18 mouse cellular contexts compared by ENCODE assay signal in the genomic region with DNA sequence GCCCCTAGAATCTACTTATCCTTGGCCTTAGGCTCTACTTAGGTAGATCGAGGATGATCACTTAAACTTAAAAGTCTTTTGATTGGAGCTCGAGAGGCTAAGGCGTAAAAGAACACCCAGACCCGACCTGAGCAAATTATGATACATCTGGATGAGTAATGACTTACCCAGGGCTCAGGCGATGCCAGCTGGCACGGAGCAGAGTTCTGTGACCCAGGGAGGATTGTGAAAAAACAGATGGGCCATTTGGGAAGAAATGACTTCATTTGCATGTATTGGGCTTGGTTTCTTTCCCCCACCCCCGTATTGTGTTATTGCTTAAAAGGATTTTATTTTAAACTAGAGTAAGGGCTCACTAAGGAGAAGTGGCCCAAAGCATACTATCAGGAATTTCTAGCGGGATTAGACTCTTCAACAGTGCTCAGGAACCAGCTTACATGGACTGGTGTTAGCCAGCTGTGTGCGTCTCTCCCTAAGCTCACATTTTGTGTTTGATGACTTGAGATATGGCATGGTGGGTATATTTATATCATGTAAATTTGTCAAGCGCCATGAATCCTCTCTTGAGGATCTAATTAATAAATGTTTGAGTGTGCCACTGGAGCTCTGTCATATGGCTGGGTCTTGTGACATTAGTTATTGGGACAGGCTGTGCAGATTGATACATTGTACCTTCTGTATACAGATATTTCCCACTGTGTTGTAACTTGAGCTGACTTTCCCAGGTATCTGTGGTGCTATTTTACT.
A peak's percentile ranks its signal among the peaks of the same experiment; 100 is the strongest.
DNase-seq lines count a peak whose midpoint lies in the region; ATAC-seq and TF ChIP-seq lines count a peak whose summit lies in the region.
"Had no signal": no experiment of that assay in that cellular context is flagged by ENCODE, and none has a peak within 500 bp of the region (broad histone marks: within the 10 kb centered on the region; RNA-seq: fewer than 3 reads in every experiment).

No protein-coding gene starts in this region.

- no peak for TF ChIP-seq CTCF in forebrain, postnatal 0 days (IDR thresholded peaks at IDR 0.05; ENCODE audit: low read depth)
- no peak for TF ChIP-seq CTCF in midbrain, postnatal 0 days (IDR thresholded peaks at IDR 0.05)
- TF ChIP-seq CTCF in brain, embryonic 14.5 days (IDR thresholded peaks at IDR 0.05; ENCODE audit: borderline replicate concordance, extremely low read depth, insufficient read depth, insufficient read length) = no peak

- DNase-seq in forebrain, postnatal 0 days = no peak
- DNase-seq in midbrain, postnatal 0 days (ENCODE audit: low spot score) = peak; percentile 14
- DNase-seq in midbrain, embryonic 10.5 days (ENCODE audit: low spot score) = no peak
- peak; percentile 41 for DNase-seq in brain, embryonic 14.5 days (ENCODE audit: low read depth)
- no peak for DNase-seq in urinary bladder, postnatal 10 days (ENCODE audit: low spot score)
- no peak for DNase-seq in liver, embryonic 11.5 days (ENCODE audit: low spot score)
- DNase-seq: cerebellum, adult 18-20 months; kidney, adult 18-20 months; kidney, postnatal 36 days; right cerebral cortex, postnatal 14 days; thymus, postnatal 36 days had no signal

- H3K9me3 ChIP-seq in forebrain, embryonic 16.5 days (ENCODE audit: control insufficient read depth, low read length) = no peaks in the 10 kb centered on the region
- H3K9me3 ChIP-seq in forebrain, postnatal 0 days (ENCODE audit: low read length) = no peaks in the 10 kb centered on the region
- no peaks in the 10 kb centered on the region for H3K9me3 ChIP-seq in midbrain, postnatal 0 days (ENCODE audit: low read length)
- H3K9me3 ChIP-seq in midbrain, embryonic 10.5 days (replicated peaks) = peaks cover 3% of the 10 kb centered on the region; the same call in 1 of the 2 replicates
- no peaks in the 10 kb centered on the region for H3K9me3 ChIP-seq in neural tube, embryonic 15.5 days (replicated peaks)
- H3K9me3 ChIP-seq in liver, embryonic 11.5 days (ENCODE audit: control insufficient read depth, low read length) = no peaks in the 10 kb centered on the region
- H3K9me3 ChIP-seq: embryonic facial prominence, embryonic 13.5 days; forebrain, embryonic 10.5 days; heart, embryonic 13.5 days; lung, embryonic 15.5 days; midbrain, embryonic 15.5 days had no signal

- no peaks in the 10 kb centered on the region for H3K4me1 ChIP-seq in forebrain, embryonic 16.5 days (replicated peaks; ENCODE audit: control insufficient read depth, insufficient read depth, low read length)
- H3K4me1 ChIP-seq in forebrain, postnatal 0 days (ENCODE audit: insufficient read depth) = no peaks in the 10 kb centered on the region
- no peaks in the 10 kb centered on the region for H3K4me1 ChIP-seq in midbrain, postnatal 0 days (ENCODE audit: insufficient read depth, low read length)
- H3K4me1 ChIP-seq in midbrain, embryonic 10.5 days = no peaks in the 10 kb centered on the region
- H3K4me1 ChIP-seq in neural tube, embryonic 15.5 days = 0 out of 2 replicates have a peak, but pooled peaks cover 4% of the 10 kb centered on the region
- no peaks in the 10 kb centered on the region for H3K4me1 ChIP-seq in liver, embryonic 11.5 days (replicated peaks; ENCODE audit: control insufficient read depth, insufficient read depth, low read length)
- H3K4me1 ChIP-seq: embryonic facial prominence, embryonic 13.5 days; forebrain, embryonic 10.5 days; heart, embryonic 13.5 days; lung, embryonic 15.5 days; midbrain, embryonic 15.5 days had no signal

- H3K27me3 ChIP-seq in forebrain, embryonic 16.5 days (replicated peaks; ENCODE audit: control insufficient read depth, insufficient read depth, low read length) = no peaks in the 10 kb centered on the region
- H3K27me3 ChIP-seq in forebrain, postnatal 0 days (ENCODE audit: insufficient read depth, low read length) = no peaks in the 10 kb centered on the region
- no peaks in the 10 kb centered on the region for H3K27me3 ChIP-seq in midbrain, postnatal 0 days (ENCODE audit: insufficient read depth, low read length)
- H3K27me3 ChIP-seq in midbrain, embryonic 10.5 days (ENCODE audit: low read depth, poor library complexity, severe bottlenecking) = no peaks in the 10 kb centered on the region
- no peaks in the 10 kb centered on the region for H3K27me3 ChIP-seq in neural tube, embryonic 15.5 days (replicated peaks)
- H3K27me3 ChIP-seq in liver, embryonic 11.5 days (replicated peaks; ENCODE audit: control insufficient read depth, insufficient read depth, low read length) = no peaks in the 10 kb centered on the region
- H3K27me3 ChIP-seq: embryonic facial prominence, embryonic 13.5 days; heart, embryonic 13.5 days; lung, embryonic 15.5 days; midbrain, embryonic 15.5 days had no signal

- 0 out of 2 replicates have a peak, but pooled peaks have one; percentile 45 for ATAC-seq in forebrain, embryonic 16.5 days
- no peak for ATAC-seq in forebrain, postnatal 0 days
- ATAC-seq in midbrain, postnatal 0 days (ENCODE audit: low FRiP score) = no peak
- peak; percentile 41; the same call in 1 of the 2 replicates for ATAC-seq in neural tube, embryonic 15.5 days (ENCODE audit: low FRiP score)
- no peak for ATAC-seq in liver, embryonic 11.5 days (replicated peaks; ENCODE audit: low FRiP score)
- ATAC-seq: midbrain, embryonic 15.5 days had no signal

- no peak for TF ChIP-seq POLR2A in brain, embryonic 14.5 days (IDR thresholded peaks at IDR 0.05; ENCODE audit: borderline replicate concordance, extremely low read depth, insufficient read depth, insufficient read length, poor library complexity, severe bottlenecking)

- no peak overlapping the region for H3K9ac ChIP-seq in forebrain, embryonic 16.5 days (replicated peaks; ENCODE audit: low read depth, low read length)
- H3K9ac ChIP-seq in forebrain, postnatal 0 days = no peak overlapping the region
- no peak overlapping the region for H3K9ac ChIP-seq in midbrain, postnatal 0 days (replicated peaks; ENCODE audit: low read length, poor library complexity, severe bottlenecking)
- H3K9ac ChIP-seq in neural tube, embryonic 15.5 days (replicated peaks) = no peak overlapping the region
- no peak overlapping the region for H3K9ac ChIP-seq in liver, embryonic 11.5 days (ENCODE audit: low read depth, low read length)
- H3K9ac ChIP-seq: embryonic facial prominence, embryonic 13.5 days; heart, embryonic 13.5 days; lung, embryonic 15.5 days; midbrain, embryonic 15.5 days had no signal

- H3K4me2 ChIP-seq in forebrain, embryonic 16.5 days (ENCODE audit: low read length) = no peak overlapping the region
- no peak overlapping the region for H3K4me2 ChIP-seq in forebrain, postnatal 0 days (ENCODE audit: low read depth)
- H3K4me2 ChIP-seq in midbrain, postnatal 0 days (ENCODE audit: low read depth, low read length, poor library complexity, severe bottlenecking) = no peak overlapping the region
- H3K4me2 ChIP-seq in neural tube, embryonic 15.5 days = no peak overlapping the region
- no peak overlapping the region for H3K4me2 ChIP-seq in liver, embryonic 11.5 days
- H3K4me2 ChIP-seq: embryonic facial prominence, embryonic 13.5 days; heart, embryonic 13.5 days; lung, embryonic 15.5 days; midbrain, embryonic 15.5 days had no signal

- H3K4me3 ChIP-seq in forebrain, embryonic 16.5 days (replicated peaks; ENCODE audit: low read length) = no peak overlapping the region
- H3K4me3 ChIP-seq in forebrain, postnatal 0 days (ENCODE audit: low read depth, low read length) = no peak overlapping the region
- H3K4me3 ChIP-seq in midbrain, postnatal 0 days (ENCODE audit: low read depth, low read length) = no peak overlapping the region
- H3K4me3 ChIP-seq in midbrain, embryonic 10.5 days = no peak overlapping the region
- no peak overlapping the region for H3K4me3 ChIP-seq in neural tube, embryonic 15.5 days (replicated peaks)
- no peak overlapping the region for H3K4me3 ChIP-seq in liver, embryonic 11.5 days (ENCODE audit: low read depth, low read length)
- H3K4me3 ChIP-seq: embryonic facial prominence, embryonic 13.5 days; forebrain, embryonic 10.5 days; heart, embryonic 13.5 days; lung, embryonic 15.5 days; midbrain, embryonic 15.5 days had no signal

- no peaks in the 10 kb centered on the region for H3K36me3 ChIP-seq in forebrain, embryonic 16.5 days (ENCODE audit: control insufficient read depth, insufficient read depth)
- no peaks in the 10 kb centered on the region for H3K36me3 ChIP-seq in forebrain, postnatal 0 days (ENCODE audit: insufficient read depth)
- no peaks in the 10 kb centered on the region for H3K36me3 ChIP-seq in midbrain, postnatal 0 days (ENCODE audit: insufficient read depth, low read length)
- H3K36me3 ChIP-seq in midbrain, embryonic 10.5 days = no peaks in the 10 kb centered on the region
- H3K36me3 ChIP-seq in neural tube, embryonic 15.5 days = no peaks in the 10 kb centered on the region
- H3K36me3 ChIP-seq in liver, embryonic 11.5 days (ENCODE audit: control insufficient read depth, insufficient read depth, low read length) = no peaks in the 10 kb centered on the region
- H3K36me3 ChIP-seq: embryonic facial prominence, embryonic 13.5 days; forebrain, embryonic 10.5 days; heart, embryonic 13.5 days; lung, embryonic 15.5 days; midbrain, embryonic 15.5 days had no signal

- H3K27ac ChIP-seq in forebrain, embryonic 16.5 days (ENCODE audit: low read length) = no peak overlapping the region
- no peak overlapping the region for H3K27ac ChIP-seq in forebrain, postnatal 0 days (ENCODE audit: low read depth, low read length)
- no peak overlapping the region for H3K27ac ChIP-seq in midbrain, postnatal 0 days (ENCODE audit: low read depth, low read length)
- H3K27ac ChIP-seq in midbrain, embryonic 10.5 days (replicated peaks) = no peak overlapping the region
- H3K27ac ChIP-seq in neural tube, embryonic 15.5 days (replicated peaks) = no peak overlapping the region
- H3K27ac ChIP-seq in liver, embryonic 11.5 days (ENCODE audit: low read depth, low read length) = no peak overlapping the region
- H3K27ac ChIP-seq: embryonic facial prominence, embryonic 13.5 days; forebrain, embryonic 10.5 days; heart, embryonic 13.5 days; lung, embryonic 15.5 days; midbrain, embryonic 15.5 days had no signal

- WGBS in forebrain, embryonic 16.5 days = 76% methylated on average over 10 of the region's 10 CpGs
- WGBS in forebrain, postnatal 0 days = 72% methylated on average over 10 of the region's 10 CpGs
- WGBS in midbrain, postnatal 0 days = 85% methylated on average over 10 of the region's 10 CpGs
- WGBS in midbrain, embryonic 10.5 days = 91% methylated on average over 10 of the region's 10 CpGs
- WGBS in neural tube, embryonic 15.5 days = 54% methylated on average over 10 of the region's 10 CpGs
- 80% methylated on average over 10 of the region's 10 CpGs for WGBS in liver, embryonic 11.5 days

Comparison
In these comparisons a context has a peak if more than half of its experiments do, and no peak if none do; other contexts are left out.
1. ATAC-seq: peak in forebrain, embryonic 16.5 days (single experiment) and neural tube, embryonic 15.5 days (single experiment); none in forebrain, postnatal 0 days (single experiment), midbrain, postnatal 0 days (single experiment) and liver, embryonic 11.5 days (single experiment).
2. DNase-seq: peak in midbrain, postnatal 0 days (single experiment) and brain, embryonic 14.5 days (single experiment); none in forebrain, postnatal 0 days (single experiment), midbrain, embryonic 10.5 days (single experiment), urinary bladder, postnatal 10 days (single experiment) and liver, embryonic 11.5 days (single experiment).